Comparison of ENCODE assay signal across 15 mouse cellular contexts in the genomic region with DNA sequence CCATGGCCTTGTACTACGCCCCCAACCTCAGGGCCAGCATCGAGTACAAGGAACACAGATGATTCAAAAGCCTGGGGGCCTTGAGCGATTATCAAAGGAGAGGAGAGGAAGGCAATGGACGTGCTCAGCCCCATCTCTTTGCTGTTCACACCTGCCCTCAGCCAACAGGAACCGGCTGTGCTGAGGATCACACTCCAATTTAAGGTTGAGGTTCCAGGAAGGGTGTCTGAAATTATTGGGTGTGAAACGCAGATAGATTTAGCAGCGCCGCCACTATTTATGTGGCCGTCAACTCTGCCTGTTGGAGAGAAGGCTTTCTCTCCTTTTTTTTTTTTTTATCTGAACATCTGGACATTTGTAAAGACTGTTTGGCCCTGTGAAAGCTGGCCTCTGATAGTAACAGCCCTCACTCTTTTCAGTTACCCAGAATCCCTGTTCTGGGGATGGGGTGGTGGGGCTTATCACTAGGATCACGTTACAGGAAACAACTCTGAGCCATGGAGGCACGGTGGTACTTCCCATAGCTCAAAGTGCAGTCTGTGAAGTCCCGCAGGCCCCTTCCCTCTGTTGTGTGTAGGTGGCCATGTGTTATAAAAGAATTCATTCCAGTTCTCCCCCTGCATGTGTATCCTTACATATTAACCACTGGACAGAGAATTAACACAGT.
"Had no signal": no experiment of that assay in that cellular context is flagged by ENCODE, and none has a peak within 500 bp of the region (broad histone marks: within the 10 kb centered on the region; RNA-seq: fewer than 3 reads in every experiment).

No protein-coding gene starts in this region.

- H3K4me1 ChIP-seq: liver, embryonic 12.5 days; midbrain, embryonic 15.5 days had no signal

- H3K9ac ChIP-seq: kidney, embryonic 15.5 days; limb, embryonic 15.5 days; liver, embryonic 12.5 days; lung, embryonic 14.5 days; midbrain, embryonic 15.5 days; neural tube, embryonic 13.5 days had no signal

- H3K9me3 ChIP-seq: kidney, embryonic 15.5 days; limb, embryonic 15.5 days; liver, embryonic 12.5 days; midbrain, embryonic 15.5 days; neural tube, embryonic 13.5 days had no signal

- H3K27ac ChIP-seq: kidney, embryonic 15.5 days; limb, embryonic 15.5 days; liver, embryonic 12.5 days; midbrain, embryonic 15.5 days; neural tube, embryonic 13.5 days; stomach, postnatal 0 days had no signal

- H3K4me3 ChIP-seq: kidney, embryonic 15.5 days; limb, embryonic 15.5 days; liver, embryonic 12.5 days; midbrain, embryonic 15.5 days; neural tube, embryonic 13.5 days had no signal

- DNase-seq: kidney, adult 2 months; kidney, postnatal 25 days; lung, embryonic 14.5 days; lung, postnatal 10 days; lung, postnatal 4 days; right cerebral cortex, adult 18-20 months; right cerebral cortex, postnatal 25 days; thymus, postnatal 4 days had no signal

- H3K36me3 ChIP-seq: kidney, embryonic 15.5 days; limb, embryonic 15.5 days; liver, embryonic 12.5 days; midbrain, embryonic 15.5 days; neural tube, embryonic 13.5 days had no signal

- H3K27me3 ChIP-seq: liver, embryonic 12.5 days; midbrain, embryonic 15.5 days; neural tube, embryonic 13.5 days had no signal

- H3K4me2 ChIP-seq: kidney, embryonic 15.5 days; limb, embryonic 15.5 days; liver, embryonic 12.5 days; lung, embryonic 14.5 days; midbrain, embryonic 11.5 days; midbrain, embryonic 15.5 days; neural tube, embryonic 13.5 days had no signal

- ATAC-seq: liver, embryonic 12.5 days; midbrain, embryonic 15.5 days had no signal
